Mouse (Mus musculus) macrophage (primary cell): Measurements from ENCODE around the gene Spns1. TPM values are rescaled to one million over a fixed set of nuclear protein-coding genes. Genes with fewer than 3 reads are reported as not detected.
"Not testable (repeated sequence)": the region's sequence is repeated elsewhere in the genome, so short reads cannot be mapped to it uniquely, and the experiment has no call there.

Source experiments
- H3K27ac ChIP-seq: fragments of 350-480 bp; formaldehyde crosslinking; 2 replicates; pipeline ENCODE4 v1.9.0; 2021
- H3K36me3 ChIP-seq: fragments of 350-480 bp; formaldehyde crosslinking; 2 replicates; pipeline ENCODE4 v1.9.0; 2021; ENCODE audit errors: inconsistent target
- H3K4me3 ChIP-seq: fragments of 350-480 bp; formaldehyde crosslinking; 2 replicates; pipeline ENCODE4 v1.9.0; 2021; ENCODE audit errors: inconsistent target
- H3K79me2 ChIP-seq: fragments of 350-480 bp; formaldehyde crosslinking; 2 replicates; pipeline ENCODE4 v1.9.0; 2021; ENCODE audit errors: inconsistent target
- WGBS: methylation state at CpG from one replicate; pipeline ENCODE4 v1.1.7; 2026; ENCODE audit warnings: inconsistent platforms; ENCODE audit not compliant: missing documents; 5-methylcytosine and 5-hydroxymethylcytosine counted together
- polyA plus RNA-seq: library from polyadenylated mRNA; stranded (reverse); fragments of 250-400 nt; gene quantifications from 3 replicates; pipeline ENCODE4 v1.2.4, GENCODE M21; 2018; ENCODE audit warnings: inconsistent platforms
- total RNA-seq, 78 experiments: library from RNA; depleted of rRNA; stranded (reverse); fragments of 250-400 nt; gene quantifications; 1 replicate in 9 of 78; 2 replicates in 24 of 78; 3 replicates in 43 of 78; 4 replicates in 2 of 78; pipeline ENCODE4 v1.2.4; 2018; ENCODE audit warnings: inconsistent platforms in 56 of 78

The Spns1 gene
- total RNA-seq (2018; cell fraction: chromatin; rRNA removed): 100 to 1,000 TPM in 10 of 26 experiments, 10 to 100 TPM in 16; 45.6 to 198 (median 84.3) TPM
- total RNA-seq (2018; cell fraction: cytosol; rRNA removed): 10 to 100 TPM; 23.7 to 62.5 (median 38.3) TPM
- 100 to 1,000 TPM in 6 of 26 experiments, 10 to 100 TPM in 20; 37.1 to 159 (median 77.5) TPM for total RNA-seq (2018; cell fraction: nucleus; rRNA removed)
- polyA plus RNA-seq: 18.6 to 55.9 TPM (median 38.7 TPM) in 3 replicates

DNA sequence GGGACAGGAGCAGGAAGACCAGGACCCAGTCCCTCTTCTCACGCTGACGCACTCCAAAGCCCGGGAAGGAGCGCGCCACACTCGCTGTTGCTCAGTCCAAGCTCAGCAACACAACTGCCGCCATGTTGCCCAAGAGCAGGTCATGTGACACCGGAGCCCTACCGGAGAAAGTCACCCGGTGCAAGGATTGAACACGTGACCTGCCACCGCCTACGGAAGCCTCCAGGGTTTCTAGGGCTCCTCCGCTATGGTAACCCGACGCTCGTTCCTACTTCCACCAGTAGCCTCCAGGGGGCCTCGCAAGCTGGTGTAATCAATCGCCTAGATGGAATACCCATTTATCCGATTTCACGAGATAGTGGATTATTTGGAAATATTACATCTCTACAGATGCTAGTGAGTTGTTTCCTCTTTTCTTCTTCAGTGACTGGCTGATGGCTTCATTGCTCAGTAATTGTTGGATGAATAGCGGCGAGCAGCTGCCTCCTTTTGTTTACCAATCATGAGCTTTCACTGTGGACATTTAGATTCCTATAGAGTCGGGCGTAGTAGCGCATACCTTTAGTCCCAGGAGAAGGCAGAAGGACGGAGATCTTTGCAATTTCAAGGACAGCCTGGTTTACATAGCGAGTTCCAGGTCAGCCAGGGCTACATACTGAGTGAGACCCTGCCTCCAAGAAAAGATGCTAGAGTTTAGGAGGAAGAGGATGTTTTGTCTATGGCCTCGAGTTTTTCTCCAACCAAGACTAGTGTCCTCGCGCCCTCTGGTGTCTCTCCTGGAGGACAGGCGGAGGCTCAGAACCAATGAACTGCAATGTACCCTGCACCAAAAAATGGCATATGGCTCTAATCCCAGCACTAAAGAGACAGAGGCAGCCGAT is at the start of gene Spns1:
Gene Spns1 (minus strand): TSS at position 173 of the 881 bp plus-strand sequence.
- Histone ChIP-seq H3K4me3 (peak within 1 kb of the TSS; percentile 100), H3K79me2 (peaks cover 37% of the 10 kb centered on the region), H3K36me3 (peaks cover 15% of the 10 kb centered on the region), H3K27ac (peak within 1 kb of the TSS; percentile 88)
- WGBS: 0% methylated on average over 33 of the region's 33 CpGs

DNA sequence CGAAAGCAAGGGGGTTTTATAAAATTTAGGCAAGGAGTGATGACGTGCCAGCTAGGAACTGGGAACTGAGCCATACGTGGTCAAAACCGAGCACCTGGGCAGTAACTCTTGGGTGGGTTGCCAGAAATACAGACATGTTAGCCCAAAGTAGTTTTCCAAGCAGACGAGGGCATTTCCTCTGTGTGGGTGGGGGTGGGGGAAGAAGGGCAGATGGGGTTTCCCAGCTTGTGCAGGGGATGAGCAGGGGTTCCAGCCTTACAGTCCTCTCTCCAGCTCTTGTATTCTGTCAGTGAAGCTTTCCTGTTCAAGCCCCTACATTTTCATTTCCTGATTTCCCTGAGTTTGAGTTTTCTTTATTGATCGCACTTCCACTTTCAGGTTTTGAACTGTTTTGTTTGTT is 46.9 kb upstream of the Spns1 start:
- WGBS: 48% methylated on average over 6 of the region's 6 CpGs
- Histone ChIP-seq H3K27ac (no peak overlapping the region), H3K36me3 (no peaks in the 10 kb centered on the region), H3K79me2 (no peaks in the 10 kb centered on the region), H3K4me3 (no peak overlapping the region)

DNA sequence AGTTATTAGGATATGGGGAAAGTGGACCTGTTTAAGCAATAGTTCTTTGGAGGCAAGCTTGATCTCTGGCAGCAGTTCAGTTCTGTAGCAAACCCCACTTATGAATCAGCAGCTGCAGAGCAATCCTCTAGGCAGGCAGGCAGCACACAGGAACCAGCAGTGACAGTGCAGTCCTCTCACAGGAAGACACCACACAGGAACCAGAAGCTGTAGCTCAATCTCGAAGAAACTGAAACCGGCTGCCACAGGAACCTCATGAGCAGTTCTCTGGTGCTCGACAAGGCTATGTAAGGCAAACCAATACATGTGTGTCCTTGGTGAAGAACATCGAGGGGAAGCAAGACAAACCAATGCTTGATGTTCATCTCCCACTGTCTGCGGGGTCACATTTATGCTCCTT is 44.5 kb upstream of the Spns1 start:
- H3K4me3 ChIP-seq: no peak overlapping the region
- no peaks in the 10 kb centered on the region for H3K36me3 ChIP-seq
- H3K79me2 ChIP-seq: no peaks in the 10 kb centered on the region
- H3K27ac ChIP-seq: no peak overlapping the region
- 54% methylated on average over 5 of the region's 5 CpGs for WGBS

DNA sequence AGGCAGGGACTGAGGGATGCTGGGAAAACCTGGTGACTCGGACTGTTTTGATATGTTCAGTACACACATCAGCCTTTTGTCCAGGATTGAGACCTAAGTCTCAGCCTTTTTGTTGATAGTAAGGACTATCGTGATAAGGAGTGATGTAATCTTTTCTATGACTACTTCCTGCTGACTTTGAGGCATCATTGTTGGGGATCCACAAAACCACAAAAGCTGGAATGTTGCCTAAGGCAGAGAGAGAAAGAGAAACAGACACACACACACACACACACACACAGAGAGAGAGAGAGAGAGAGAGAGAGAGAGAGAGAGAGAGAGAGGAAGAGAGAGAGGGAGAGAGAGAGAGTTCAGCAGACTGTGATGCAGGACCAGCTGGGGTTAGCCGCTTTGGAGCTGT is 41.2 kb upstream of the Spns1 start:
- H3K27ac ChIP-seq: no peak overlapping the region
- no peaks in the 10 kb centered on the region for H3K79me2 ChIP-seq
- no peak overlapping the region for H3K4me3 ChIP-seq
- WGBS: 42% methylated on average over 3 of the region's 3 CpGs
- no peaks in the 10 kb centered on the region for H3K36me3 ChIP-seq

DNA sequence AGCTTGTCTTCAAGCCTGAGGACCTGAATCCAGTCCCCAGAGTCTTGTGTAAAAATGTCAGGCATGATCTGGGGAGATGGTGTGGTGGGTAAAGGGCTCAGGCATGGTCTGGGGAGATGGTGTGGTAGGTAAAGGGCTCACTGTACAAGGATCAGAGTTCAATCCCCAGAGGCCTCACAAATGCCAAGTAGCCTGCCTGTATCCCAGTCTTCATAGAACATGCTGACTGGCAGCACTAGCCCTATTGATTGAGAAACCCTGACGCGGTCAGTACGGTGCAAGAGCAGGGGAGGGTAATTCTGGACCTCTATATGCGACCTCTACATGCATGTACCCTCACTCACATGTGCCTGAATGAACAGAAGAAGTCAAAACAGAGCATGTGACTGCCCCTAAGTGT is 40.4 kb upstream of the Spns1 start:
- no peak overlapping the region for H3K4me3 ChIP-seq
- H3K36me3 ChIP-seq: no peaks in the 10 kb centered on the region
- H3K27ac ChIP-seq: no peak overlapping the region
- H3K79me2 ChIP-seq: no peaks in the 10 kb centered on the region
- WGBS: 93% methylated on average over 4 of the region's 4 CpGs

DNA sequence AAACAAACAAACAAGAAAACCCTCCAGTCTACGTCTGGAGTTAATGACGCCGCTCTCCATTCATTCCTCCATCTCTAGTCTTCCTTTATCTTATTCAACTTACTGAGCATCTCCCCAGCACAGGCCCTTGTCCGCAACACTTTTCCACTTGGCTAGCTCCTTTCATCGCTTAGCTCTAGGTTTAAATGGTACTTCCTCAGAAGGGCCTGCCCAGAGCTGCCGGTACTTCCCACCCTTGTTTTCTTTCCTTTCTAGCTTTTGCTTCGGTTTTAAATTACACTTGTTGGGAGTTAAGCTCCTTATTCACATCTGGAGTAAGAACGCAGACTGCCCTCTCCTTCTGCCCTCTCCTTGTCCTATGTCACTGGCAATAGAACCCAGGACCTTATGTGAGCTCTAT is 39.8 kb upstream of the Spns1 start:
- WGBS: 68% methylated on average over 8 of the region's 8 CpGs
- Histone ChIP-seq H3K4me3 (no peak overlapping the region), H3K36me3 (no peaks in the 10 kb centered on the region), H3K79me2 (no peaks in the 10 kb centered on the region), H3K27ac (no peak overlapping the region)

DNA sequence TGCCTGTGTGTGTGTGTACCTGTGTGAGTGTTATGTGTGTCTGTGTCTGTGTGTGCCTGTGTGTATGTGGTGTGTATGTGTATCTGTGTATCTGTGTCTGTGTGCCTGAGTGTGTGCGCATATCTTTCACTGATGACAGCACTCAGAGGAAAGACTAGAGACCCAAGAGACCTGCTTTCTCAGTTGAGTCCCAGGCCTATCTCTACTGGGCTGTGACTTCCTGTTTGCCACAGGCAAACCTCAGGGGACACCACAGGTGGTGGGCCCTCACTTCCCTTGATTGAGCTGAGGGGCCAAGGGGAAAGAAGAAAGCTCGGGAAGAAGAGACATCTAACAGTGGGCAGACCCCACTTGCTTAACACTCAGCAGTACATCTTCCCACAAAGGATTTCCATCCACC is 39.4 kb upstream of the Spns1 start:
- H3K36me3 ChIP-seq: no peaks in the 10 kb centered on the region
- 39% methylated on average over 2 of the region's 2 CpGs for WGBS
- no peak overlapping the region for H3K27ac ChIP-seq
- H3K79me2 ChIP-seq: no peaks in the 10 kb centered on the region
- H3K4me3 ChIP-seq: no peak overlapping the region

DNA sequence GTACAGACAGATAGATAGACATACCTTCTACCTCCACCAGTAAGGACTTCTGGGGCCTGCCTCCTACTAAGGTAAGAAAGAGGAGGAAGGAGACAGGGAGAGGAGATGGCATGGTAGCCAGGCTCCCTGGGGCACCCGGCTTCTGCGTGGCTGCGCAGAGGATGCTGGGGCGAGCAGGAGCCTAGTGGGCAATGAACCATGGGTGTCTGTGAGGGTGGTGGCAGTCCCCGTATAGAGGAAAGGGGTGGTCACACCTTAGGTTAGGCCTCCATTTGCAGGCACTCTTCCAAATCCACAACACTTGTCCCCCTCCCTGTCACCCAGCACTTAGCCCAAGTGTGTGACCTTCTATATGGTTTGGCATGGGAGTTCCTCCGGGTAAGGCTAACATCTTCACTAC is 37.5 kb upstream of the Spns1 start, which contains the start of gene Cd19:
Gene Cd19 (minus strand): TSS at position 165 of the 400 bp plus-strand sequence.
- Histone ChIP-seq H3K27ac (no peak within 1 kb of the TSS), H3K79me2 (no peaks in the 10 kb centered on the region), H3K4me3 (no peak within 1 kb of the TSS), H3K36me3 (no peaks in the 10 kb centered on the region)
- WGBS: 89% methylated on average over 6 of the region's 6 CpGs

DNA sequence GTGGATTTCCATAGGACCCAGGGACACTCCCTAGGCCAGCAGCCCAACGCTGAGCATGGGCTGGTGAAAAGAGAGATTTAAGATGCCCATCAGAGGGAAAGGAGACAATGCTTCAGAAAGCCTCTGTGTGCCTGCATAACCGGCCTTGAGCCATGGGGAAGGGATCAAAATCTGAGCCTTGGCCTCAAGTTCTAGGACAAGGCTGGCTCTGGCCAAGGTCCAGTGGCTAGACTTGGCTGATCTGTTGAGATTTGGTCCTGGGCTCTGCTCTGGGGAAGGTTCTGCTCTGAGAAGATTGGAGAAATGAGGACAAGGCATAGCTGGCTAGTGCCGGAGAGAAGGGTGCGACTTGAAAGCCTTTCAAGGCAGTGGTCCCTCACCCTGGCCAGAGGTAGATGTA is 33.8 kb upstream of the Spns1 start:
- H3K36me3 ChIP-seq: no peaks in the 10 kb centered on the region
- WGBS: 95% methylated on average over 4 of the region's 4 CpGs
- H3K79me2 ChIP-seq: no peaks in the 10 kb centered on the region
- no peak overlapping the region for H3K4me3 ChIP-seq
- no peak overlapping the region for H3K27ac ChIP-seq

DNA sequence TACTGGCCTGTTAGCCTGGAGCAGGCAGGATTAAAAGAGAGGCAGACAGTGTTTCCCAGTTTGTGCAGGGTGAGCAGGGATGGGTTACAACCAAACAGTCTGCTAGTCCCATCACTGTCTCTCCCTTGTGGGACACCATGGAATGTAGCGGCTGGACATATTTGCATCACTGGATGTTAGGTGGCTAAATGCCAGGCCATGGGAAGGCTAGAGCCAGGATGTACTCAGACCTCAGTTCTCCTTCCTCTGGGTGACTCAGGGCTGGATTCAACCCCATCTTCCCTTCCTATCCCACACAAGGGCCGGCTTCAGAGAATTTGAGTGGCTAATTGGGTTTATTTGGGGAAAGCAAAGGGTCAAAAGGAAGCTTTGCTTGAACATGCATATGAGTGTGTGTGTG is 31.4 kb upstream of the Spns1 start:
- H3K4me3 ChIP-seq: no peak overlapping the region
- H3K36me3 ChIP-seq: no peaks in the 10 kb centered on the region
- H3K27ac ChIP-seq: no peak overlapping the region
- no peaks in the 10 kb centered on the region for H3K79me2 ChIP-seq
- 85% methylated on average over 2 of the region's 2 CpGs for WGBS

DNA sequence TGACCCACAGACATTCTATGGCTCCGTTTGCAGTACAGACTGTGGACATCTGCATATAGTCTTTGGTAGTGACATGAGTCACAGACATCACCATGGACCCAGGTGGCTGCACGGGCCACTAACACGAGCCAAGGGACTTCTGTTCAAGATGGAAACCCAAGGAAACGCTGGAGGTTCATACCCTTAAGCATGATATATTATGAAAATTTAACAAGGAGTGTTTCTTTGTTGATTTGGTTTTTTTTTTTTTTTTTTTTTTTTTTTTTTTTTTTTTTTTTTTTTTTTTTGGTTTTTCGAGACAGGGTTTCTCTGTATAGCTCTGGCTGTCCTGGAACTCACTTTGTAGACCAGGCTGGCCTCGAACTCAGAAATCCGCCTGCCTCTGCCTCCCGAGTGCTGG is 25.3 kb upstream of the Spns1 start:
- H3K4me3 ChIP-seq, H3K79me2 ChIP-seq, H3K36me3 ChIP-seq, H3K27ac ChIP-seq: not testable (repeated sequence)
- 84% methylated on average over 4 of the region's 8 CpGs for WGBS

DNA sequence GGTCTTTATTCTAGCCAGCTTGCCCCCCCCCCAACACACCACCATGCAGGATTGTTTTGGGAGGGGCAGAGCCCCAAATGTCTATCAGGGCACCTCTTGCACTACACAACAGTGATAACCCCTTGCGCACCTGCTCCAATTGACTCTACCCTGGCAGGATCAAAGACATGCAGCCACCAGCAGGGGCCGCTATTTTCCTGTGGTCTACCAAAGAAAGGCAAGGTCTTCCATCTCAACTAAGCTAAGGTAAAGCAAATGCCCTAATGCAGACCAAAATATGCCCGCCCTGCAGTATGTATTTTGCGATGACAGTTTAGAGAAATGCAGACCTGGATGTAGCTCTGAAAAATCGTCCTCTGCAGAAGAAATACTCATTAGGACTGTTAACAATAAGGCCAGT is 22.3 kb upstream of the Spns1 start:
- no peaks in the 10 kb centered on the region for H3K36me3 ChIP-seq
- no peaks in the 10 kb centered on the region for H3K79me2 ChIP-seq
- 6% methylated on average over 5 of the region's 5 CpGs for WGBS
- no peak overlapping the region for H3K4me3 ChIP-seq
- H3K27ac ChIP-seq: no peak overlapping the region

DNA sequence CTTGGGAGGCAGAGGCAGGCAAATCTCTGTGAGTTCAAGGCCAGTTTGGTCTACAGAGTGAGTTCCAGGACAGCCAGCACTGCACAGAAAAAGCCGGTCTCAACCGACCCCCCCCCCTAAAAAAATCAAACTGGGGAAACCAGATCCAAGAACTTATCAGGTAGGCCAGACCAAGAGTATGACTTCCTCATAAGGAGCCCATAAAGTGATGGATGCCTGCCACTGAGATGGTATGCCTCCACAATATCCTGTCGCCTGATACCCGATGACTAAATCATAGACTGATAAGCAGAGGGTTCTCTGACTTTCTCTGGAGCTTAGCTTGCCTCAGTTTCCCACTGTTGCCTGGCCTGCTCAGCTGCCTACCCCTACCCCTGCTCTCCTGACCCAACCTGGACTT is 20.6 kb upstream of the Spns1 start:
- no peaks in the 10 kb centered on the region for H3K36me3 ChIP-seq
- no peaks in the 10 kb centered on the region for H3K79me2 ChIP-seq
- H3K4me3 ChIP-seq: no peak overlapping the region
- WGBS: 80% methylated on average over 4 of the region's 4 CpGs
- H3K27ac ChIP-seq: no peak overlapping the region

DNA sequence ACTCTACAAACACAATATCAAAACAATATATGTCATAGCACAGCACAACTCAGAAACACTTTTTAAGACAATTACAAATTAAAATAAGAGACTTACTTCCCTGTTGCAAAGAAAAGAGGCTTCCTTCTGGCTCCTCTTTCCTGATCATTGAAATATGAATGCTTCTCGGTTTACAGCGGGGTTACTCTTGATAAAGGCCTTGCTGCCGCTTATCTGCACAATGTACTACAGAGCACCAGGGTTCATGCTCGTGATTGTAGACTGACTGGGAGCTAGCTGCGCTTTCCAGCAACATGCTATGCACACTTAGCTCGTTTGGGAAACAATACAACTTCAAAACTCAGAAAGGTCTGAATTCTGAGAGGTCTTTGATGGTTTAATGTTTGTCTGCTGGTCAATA is 20.0 kb upstream of the Spns1 start:
- WGBS: 77% methylated on average over 6 of the region's 6 CpGs
- no peak overlapping the region for H3K27ac ChIP-seq

DNA sequence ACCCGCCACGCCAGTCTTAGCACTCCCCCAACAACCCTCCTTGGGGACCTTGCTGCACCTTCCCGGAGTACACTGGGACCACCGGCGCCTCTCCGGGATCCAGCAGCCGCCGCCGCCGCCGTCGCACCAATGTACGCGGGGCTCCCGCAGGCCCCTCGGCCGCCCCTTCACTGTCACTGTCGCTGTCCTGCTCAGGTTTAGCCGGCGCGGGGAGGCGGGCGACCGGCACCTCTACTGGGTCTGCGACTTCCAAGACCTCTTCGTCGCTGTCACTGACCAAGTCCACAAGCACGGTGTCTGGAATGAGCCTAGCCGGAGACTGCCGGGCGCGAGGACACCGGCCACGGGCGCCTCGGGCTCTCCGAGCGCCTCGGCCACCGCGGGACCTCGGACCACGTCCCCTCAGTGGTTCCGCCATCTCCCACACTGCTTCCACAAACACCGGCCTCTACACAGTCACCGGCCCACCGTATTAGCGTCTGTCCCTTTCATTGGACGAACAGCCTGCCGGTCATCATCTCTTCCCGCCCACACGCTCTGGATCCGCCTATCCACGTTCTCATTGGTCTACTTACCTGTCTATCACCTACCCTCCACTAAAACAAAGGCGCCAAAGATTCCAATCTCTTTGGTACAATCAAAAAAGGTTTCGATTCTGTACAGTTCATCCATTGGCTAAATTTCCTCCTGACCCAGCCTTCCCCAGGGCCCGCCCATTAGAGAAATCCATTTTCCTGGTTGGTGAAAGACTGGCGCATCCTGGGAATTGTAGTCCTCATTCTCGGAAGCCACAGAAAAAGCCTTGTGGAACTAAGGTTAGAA is 19.3 kb upstream of the Spns1 start, which contains the start of gene Nfatc2ip:
Gene Nfatc2ip (minus strand): TSS at position 440 of the 822 bp plus-strand sequence.
- Histone ChIP-seq H3K27ac (no peak within 1 kb of the TSS), H3K36me3 (no peaks in the 10 kb centered on the region), H3K79me2 (no peaks in the 10 kb centered on the region), H3K4me3 (peak within 1 kb of the TSS; percentile 57)
- WGBS: under 1% methylated on average over 59 of the region's 59 CpGs

More for the DNA sequence above, 20.0 kb upstream of the Spns1 start:
- Histone ChIP-seq H3K36me3 (no peaks in the 10 kb centered on the region), H3K79me2 (no peaks in the 10 kb centered on the region), H3K4me3 (no peak overlapping the region)
